Mouse (Mus musculus): ENCODE measurements around the gene Hspa1b. TPM values are rescaled to one million over a fixed set of nuclear protein-coding genes. Genes with fewer than 3 reads are reported as not detected.
A peak's percentile ranks its signal among the peaks of the same experiment; 100 is the strongest.

Gene Hspa1b
- polyA plus RNA-seq, 1 experiment from 2014 or later, result 2.6 TPM

GRCm38 (mm10) chr17:34956340-34956739 lies 2.7 kb downstream of the Hspa1b start:
- ATAC-seq (replicated peaks; ENCODE audit: low FRiP score, low read depth), result no peak
- H3K9me3 ChIP-seq (replicated peaks; ENCODE audit: low read length), result no peaks in the 10 kb centered on the region
- TF ChIP-seq CTCF (IDR thresholded peaks at IDR 0.05; ENCODE audit: low read depth), result peak; percentile 70
- H3K9ac ChIP-seq (ENCODE audit: low read depth, low read length), result no peak overlapping the region
- peak; percentile 84 for DNase-seq (ENCODE audit: low spot score)
- H3K27me3 ChIP-seq (ENCODE audit: insufficient read depth, low read length), result no peaks in the 10 kb centered on the region
- no peak overlapping the region for H3K4me2 ChIP-seq (ENCODE audit: low read length)
- 32% methylated on average over 1 of the region's 1 CpGs for WGBS
- no peak overlapping the region for H3K4me3 ChIP-seq (replicated peaks; ENCODE audit: low read depth, low read length)
- 0 out of 2 replicates have a peak, but pooled peaks cover 5% of the 10 kb centered on the region for H3K4me1 ChIP-seq (replicated peaks; ENCODE audit: insufficient read depth, low read length)
- H3K27ac ChIP-seq, result no peak overlapping the region
- no peaks in the 10 kb centered on the region for H3K36me3 ChIP-seq (ENCODE audit: insufficient read depth, low read length)

GRCm38 (mm10) chr17:34955884-34956283 lies 3.2 kb downstream of the Hspa1b start:
- Histone ChIP-seq H3K27ac (no peak overlapping the region), H3K9ac (ENCODE audit: low read depth, low read length) (no peak overlapping the region), H3K4me1 (replicated peaks; ENCODE audit: insufficient read depth, low read length) (0 out of 2 replicates have a peak, but pooled peaks cover 7% of the 10 kb centered on the region), H3K36me3 (ENCODE audit: insufficient read depth, low read length) (peaks cover 1% of the 10 kb centered on the region; the same call in 1 of the 2 replicates), H3K9me3 (replicated peaks; ENCODE audit: low read length) (no peaks in the 10 kb centered on the region), H3K27me3 (ENCODE audit: insufficient read depth, low read length) (no peaks in the 10 kb centered on the region), H3K4me3 (replicated peaks; ENCODE audit: low read depth, low read length) (no peak overlapping the region), H3K4me2 (ENCODE audit: low read length) (no peak overlapping the region)
- WGBS, result 81% methylated on average over 3 of the region's 3 CpGs
- DNase-seq (ENCODE audit: low spot score) (no peak), ATAC-seq (replicated peaks; ENCODE audit: low FRiP score, low read depth) (no peak)
- TF ChIP-seq CTCF (IDR thresholded peaks at IDR 0.05; ENCODE audit: low read depth), result no peak

- H3K36me3 ChIP-seq (ENCODE audit: insufficient read depth, low read length), result peaks cover 11% of the 10 kb centered on the region
- no peak overlapping the region for H3K4me2 ChIP-seq (ENCODE audit: low read length)
- 88% methylated on average over 4 of the region's 4 CpGs for WGBS
- no peak overlapping the region for H3K4me3 ChIP-seq (replicated peaks; ENCODE audit: low read depth, low read length)
- no peaks in the 10 kb centered on the region for H3K27me3 ChIP-seq (ENCODE audit: insufficient read depth, low read length)
- H3K4me1 ChIP-seq (replicated peaks; ENCODE audit: insufficient read depth, low read length), result 0 out of 2 replicates have a peak, but pooled peaks cover 4% of the 10 kb centered on the region
- H3K9ac ChIP-seq (ENCODE audit: low read depth, low read length), result no peak overlapping the region
- ATAC-seq (replicated peaks; ENCODE audit: low FRiP score, low read depth) (no peak), DNase-seq (ENCODE audit: low spot score) (no peak)
- H3K9me3 ChIP-seq (replicated peaks; ENCODE audit: low read length), result no peaks in the 10 kb centered on the region
- no peak overlapping the region for H3K27ac ChIP-seq
- no peak for TF ChIP-seq CTCF (IDR thresholded peaks at IDR 0.05; ENCODE audit: low read depth)
Measured at GRCm38 (mm10) chr17:34954831-34955230, 4.2 kb downstream of the Hspa1b start.

GRCm38 (mm10) chr17:34953904-34954303 lies 5.1 kb downstream of the Hspa1b start:
- DNase-seq (ENCODE audit: low spot score), result no peak
- H3K36me3 ChIP-seq (ENCODE audit: insufficient read depth, low read length), result peaks cover 14% of the 10 kb centered on the region
- H3K27ac ChIP-seq, result no peak overlapping the region
- H3K9ac ChIP-seq (ENCODE audit: low read depth, low read length), result no peak overlapping the region
- 0 out of 2 replicates have a peak, but pooled peaks cover 4% of the 10 kb centered on the region for H3K4me1 ChIP-seq (replicated peaks; ENCODE audit: insufficient read depth, low read length)
- no peak for ATAC-seq (replicated peaks; ENCODE audit: low FRiP score, low read depth)
- no peak overlapping the region for H3K4me3 ChIP-seq (replicated peaks; ENCODE audit: low read depth, low read length)
- H3K9me3 ChIP-seq (replicated peaks; ENCODE audit: low read length), result no peaks in the 10 kb centered on the region
- 81% methylated on average over 4 of the region's 4 CpGs for WGBS
- no peak for TF ChIP-seq CTCF (IDR thresholded peaks at IDR 0.05; ENCODE audit: low read depth)
- H3K4me2 ChIP-seq (ENCODE audit: low read length), result no peak overlapping the region
- H3K27me3 ChIP-seq (ENCODE audit: insufficient read depth, low read length), result no peaks in the 10 kb centered on the region

GRCm38 (mm10) chr17:34953258-34953657 lies 5.8 kb downstream of the Hspa1b start:
- ATAC-seq (replicated peaks; ENCODE audit: low FRiP score, low read depth) (no peak), DNase-seq (ENCODE audit: low spot score) (no peak)
- WGBS, result 87% methylated on average over 3 of the region's 3 CpGs
- H3K36me3 ChIP-seq (ENCODE audit: insufficient read depth, low read length), result peaks cover 14% of the 10 kb centered on the region
- TF ChIP-seq CTCF (IDR thresholded peaks at IDR 0.05; ENCODE audit: low read depth), result no peak
- no peaks in the 10 kb centered on the region for H3K27me3 ChIP-seq (ENCODE audit: insufficient read depth, low read length)
- H3K9me3 ChIP-seq (replicated peaks; ENCODE audit: low read length), result no peaks in the 10 kb centered on the region
- H3K4me3 ChIP-seq (replicated peaks; ENCODE audit: low read depth, low read length), result no peak overlapping the region
- H3K27ac ChIP-seq, result peak overlapping the region; percentile 87; the same call in 1 of the 2 replicates
- H3K4me2 ChIP-seq (ENCODE audit: low read length), result 0 out of 2 replicates have a peak overlapping the region, but pooled peaks have one; percentile 62
- 0 out of 2 replicates have a peak, but pooled peaks cover 4% of the 10 kb centered on the region for H3K4me1 ChIP-seq (replicated peaks; ENCODE audit: insufficient read depth, low read length)
- no peak overlapping the region for H3K9ac ChIP-seq (ENCODE audit: low read depth, low read length)

GRCm38 (mm10) chr17:34952378-34953040 lies 6.5 kb downstream of the Hspa1b start:
- Histone ChIP-seq H3K9me3 (replicated peaks; ENCODE audit: low read length) (no peaks in the 10 kb centered on the region), H3K4me2 (ENCODE audit: low read length) (peak overlapping the region; percentile 62), H3K4me3 (replicated peaks; ENCODE audit: low read depth, low read length) (peak overlapping the region; percentile 91), H3K27me3 (ENCODE audit: insufficient read depth, low read length) (no peaks in the 10 kb centered on the region), H3K9ac (ENCODE audit: low read depth, low read length) (peak overlapping the region; percentile 84), H3K27ac (peak overlapping the region; percentile 87), H3K36me3 (ENCODE audit: insufficient read depth, low read length) (peaks cover 14% of the 10 kb centered on the region), H3K4me1 (replicated peaks; ENCODE audit: insufficient read depth, low read length) (0 out of 2 replicates have a peak, but pooled peaks cover 4% of the 10 kb centered on the region)
- DNase-seq (ENCODE audit: low spot score) (peak; percentile 92), ATAC-seq (replicated peaks; ENCODE audit: low FRiP score, low read depth) (peak; percentile 65)
- 1% methylated on average over 23 of the region's 23 CpGs for WGBS
- peak; percentile 78 for TF ChIP-seq CTCF (IDR thresholded peaks at IDR 0.05; ENCODE audit: low read depth)
